Mouse (Mus musculus) embryo, embryonic 10 days (tissue): ENCODE results near the gene Gm11009.
"Not testable (repeated sequence)": the region's sequence is repeated elsewhere in the genome, so short reads cannot be mapped to it uniquely, and the experiment has no call there.

Experiments used
- DNase-seq: peaks from one replicate; pipeline ENCODE4 v3.0.0-alpha.2; 2015; ENCODE audit warnings: low spot score

Gm11009 gene

DNA sequence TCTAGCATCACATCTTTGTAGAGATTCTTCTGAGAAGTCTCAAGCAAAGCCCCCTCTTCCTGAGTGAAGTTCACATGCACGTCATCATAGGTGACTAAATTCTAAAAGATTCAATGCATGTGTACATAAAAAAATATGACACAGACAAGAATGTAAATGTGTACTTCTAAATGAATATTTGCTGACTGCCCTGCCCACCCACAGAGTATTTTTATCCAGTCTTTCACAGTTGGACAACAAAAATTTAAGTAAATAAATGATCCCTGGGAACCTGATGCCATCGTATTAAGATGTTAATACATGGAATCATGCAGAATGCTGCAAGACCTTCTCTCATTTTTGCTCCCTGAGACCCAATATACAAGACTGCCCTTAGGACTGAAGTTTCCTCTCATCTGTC, at the start of gene Gm11009:
Gene Gm11009 (minus strand): TSS at position 101 of the 400 bp plus-strand sequence.
- DNase-seq, result not testable (repeated sequence)
